Comparison of ENCODE assay signal across 10 mouse cellular contexts in the genomic region with DNA sequence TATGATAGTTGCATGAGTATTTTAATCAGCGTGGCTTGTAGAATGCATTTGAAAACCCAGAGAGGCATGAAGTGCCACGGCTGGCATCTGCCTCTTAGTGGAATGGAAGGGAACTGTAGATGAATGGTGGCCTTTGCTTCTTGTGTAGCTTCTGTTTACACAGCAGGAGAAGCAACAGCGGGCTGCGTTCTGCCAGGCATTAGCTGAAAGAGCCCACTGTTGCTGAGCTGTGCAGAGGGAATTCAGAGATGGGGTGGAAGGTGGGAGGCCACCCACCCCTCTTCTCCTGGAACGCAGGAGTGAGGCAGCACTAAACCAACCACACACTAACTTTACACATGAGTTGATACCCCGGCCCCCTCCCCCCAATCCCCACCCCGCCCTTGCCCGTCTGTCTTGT. TPM values are rescaled to one million over a fixed set of nuclear protein-coding genes. Genes with fewer than 3 reads are reported as not detected.
A peak's percentile ranks its signal among the peaks of the same experiment; 100 is the strongest.
DNase-seq lines count a peak whose midpoint lies in the region; ATAC-seq and TF ChIP-seq lines count a peak whose summit lies in the region.
"Had no signal": no experiment of that assay in that cellular context is flagged by ENCODE, and none has a peak within 500 bp of the region (broad histone marks: within the 10 kb centered on the region; RNA-seq: fewer than 3 reads in every experiment).

No protein-coding gene starts in this region.

- H3K27ac ChIP-seq in layer of hippocampus, adult 2 months, result peak overlapping the region; percentile 19; the same call in 1 of the 2 replicates
- no peak overlapping the region for H3K27ac ChIP-seq in forebrain, postnatal 0 days (ENCODE audit: low read depth, low read length)
- no peak overlapping the region for H3K27ac ChIP-seq in midbrain, embryonic 15.5 days
- H3K27ac ChIP-seq: heart, embryonic 13.5 days; liver, embryonic 15.5 days had no signal

- no peak overlapping the region for H3K9ac ChIP-seq in forebrain, postnatal 0 days
- H3K9ac ChIP-seq in midbrain, embryonic 15.5 days, result no peak overlapping the region
- H3K9ac ChIP-seq: heart, embryonic 13.5 days; liver, embryonic 15.5 days had no signal

- no peak overlapping the region for H3K4me3 ChIP-seq in layer of hippocampus, adult 2 months
- no peak overlapping the region for H3K4me3 ChIP-seq in forebrain, postnatal 0 days (ENCODE audit: low read depth, low read length)
- no peak overlapping the region for H3K4me3 ChIP-seq in midbrain, embryonic 15.5 days
- H3K4me3 ChIP-seq: heart, embryonic 13.5 days; liver, embryonic 15.5 days had no signal

- no peak for DNase-seq in layer of hippocampus, adult 2 months (ENCODE audit: low spot score in 2 of 2)
- DNase-seq in layer of hippocampus, postnatal 25 days (ENCODE audit: extremely low spot score in 1 of 2, low spot score in 1 of 2), result no peak
- peak; percentile 68 to 76 for DNase-seq in cerebellum, postnatal 10 days
- DNase-seq in forebrain, postnatal 0 days, result peak; percentile 52
- no peak for DNase-seq in urinary bladder, postnatal 10 days (ENCODE audit: low spot score)
- DNase-seq in urinary bladder, postnatal 4 days (ENCODE audit: low spot score in 2 of 2), result no peak
- no peak for DNase-seq in urinary bladder, postnatal 36 days (ENCODE audit: low spot score in 2 of 2)

- H3K4me2 ChIP-seq in forebrain, postnatal 0 days (ENCODE audit: low read depth), result no peak overlapping the region
- H3K4me2 ChIP-seq in midbrain, embryonic 15.5 days, result no peak overlapping the region
- H3K4me2 ChIP-seq: heart, embryonic 13.5 days; liver, embryonic 15.5 days had no signal

- H3K27me3 ChIP-seq in forebrain, postnatal 0 days (ENCODE audit: insufficient read depth, low read length), result no peaks in the 10 kb centered on the region
- H3K27me3 ChIP-seq in midbrain, embryonic 15.5 days (replicated peaks), result no peaks in the 10 kb centered on the region
- H3K27me3 ChIP-seq: heart, embryonic 13.5 days; liver, embryonic 15.5 days had no signal

- TF ChIP-seq CTCF in layer of hippocampus, adult 2 months (conservative IDR thresholded peaks at IDR 0.05), result peak; percentile 63
- peak; percentile 50 for TF ChIP-seq CTCF in forebrain, postnatal 0 days (IDR thresholded peaks at IDR 0.05; ENCODE audit: low read depth)

- peak; percentile 56 for ATAC-seq in forebrain, postnatal 0 days
- ATAC-seq in midbrain, embryonic 15.5 days (replicated peaks), result peak; percentile 69

- H3K4me1 ChIP-seq in forebrain, postnatal 0 days (ENCODE audit: insufficient read depth), result peaks cover 12% of the 10 kb centered on the region
- 0 out of 2 replicates have a peak, but pooled peaks cover 6% of the 10 kb centered on the region for H3K4me1 ChIP-seq in midbrain, embryonic 15.5 days
- H3K4me1 ChIP-seq: liver, embryonic 15.5 days had no signal

- no peaks in the 10 kb centered on the region for H3K36me3 ChIP-seq in forebrain, postnatal 0 days (ENCODE audit: insufficient read depth)
- H3K36me3 ChIP-seq in midbrain, embryonic 15.5 days (replicated peaks), result no peaks in the 10 kb centered on the region
- H3K36me3 ChIP-seq: heart, embryonic 13.5 days; liver, embryonic 15.5 days had no signal

- WGBS in forebrain, postnatal 0 days, result 26% methylated on average over 8 of the region's 8 CpGs
- WGBS in midbrain, embryonic 15.5 days, result 31% methylated on average over 8 of the region's 8 CpGs

- H3K9me3 ChIP-seq in forebrain, postnatal 0 days (ENCODE audit: low read length), result no peaks in the 10 kb centered on the region
- no peaks in the 10 kb centered on the region for H3K9me3 ChIP-seq in midbrain, embryonic 15.5 days
- H3K9me3 ChIP-seq: heart, embryonic 13.5 days; liver, embryonic 15.5 days had no signal

RNA-seq across cellular contexts. Expression of a gene that starts 53.0 kb away (rescaled TPM):
- total RNA-seq in layer of hippocampus, adult 2 months (2021), result under 1 TPM; 0.31 to 0.42 TPM
- total RNA-seq in layer of hippocampus, postnatal 25 days (2021), result under 1 TPM; 0.66 TPM
- 3.0 and 4.2 TPM in 2 replicates for total RNA-seq in forebrain, postnatal 0 days (2014; rRNA removed)
- polyA plus RNA-seq in forebrain, postnatal 0 days (2015; fragmentation: Nextera tagmentation; extraction: Ambion mirVana), result 1.8 and 2.0 TPM in 2 replicates
- 1.1 and 1.2 TPM in 2 replicates for polyA plus RNA-seq in midbrain, embryonic 15.5 days (2015; fragmentation: Nextera tagmentation; extraction: Ambion mirVana)

Comparison
In these comparisons a context has a peak if more than half of its experiments do, and no peak if none do; other contexts are left out.
1. DNase-seq: peak in cerebellum, postnatal 10 days (2 of 2) and forebrain, postnatal 0 days (single experiment); none in layer of hippocampus, adult 2 months (0 of 2), layer of hippocampus, postnatal 25 days (0 of 2), urinary bladder, postnatal 10 days (single experiment), urinary bladder, postnatal 4 days (0 of 2) and urinary bladder, postnatal 36 days (0 of 2).